Mouse (Mus musculus) embryonic fibroblast, embryonic 13.5 days (primary cell): Measurements from ENCODE around the gene Emd. TPM values are rescaled to one million over a fixed set of nuclear protein-coding genes. Genes with fewer than 3 reads are reported as not detected.
A peak's percentile ranks its signal among the peaks of the same experiment; 100 is the strongest.

ENCODE experiments used
- H3K27ac ChIP-seq: 2 replicates; pipeline ENCODE4 v1.5.1; 2012; ENCODE audit warnings: low read length, control low read depth, inconsistent platforms; ENCODE audit not compliant: insufficient read depth
- H3K4me1 ChIP-seq: 2 replicates; pipeline ENCODE4 v1.6.1; 2011; ENCODE audit warnings: low read length; ENCODE audit not compliant: control insufficient read depth, insufficient read depth
- H3K4me3 ChIP-seq: 2 replicates; pipeline ENCODE4 v1.5.1; 2011; ENCODE audit warnings: mild to moderate bottlenecking, control low read depth, low read length; ENCODE audit not compliant: insufficient read depth
- CTCF ChIP-seq: IDR thresholded peaks from 2 replicates; pipeline ENCODE4 v1.5.1; 2011; ENCODE audit warnings: mild to moderate bottlenecking, control low read depth, low read length, moderate library complexity, borderline replicate concordance; ENCODE audit not compliant: insufficient read depth
- POLR2A ChIP-seq: IDR thresholded peaks from 2 replicates; pipeline ENCODE4 v1.6.1; 2011; ENCODE audit warnings: low read depth, mild to moderate bottlenecking, control low read depth, low read length, moderate library complexity
- polyA plus RNA-seq: library from polyadenylated mRNA; stranded (reverse); fragments of >200 nt; gene quantifications from 2 replicates; pipeline ENCODE4 v1.2.4, GENCODE M21; 2011; ENCODE audit warnings: low read depth; ENCODE audit not compliant: missing spikeins, insufficient read length

Gene Emd
- polyA plus RNA-seq, 1 experiment, result 206 TPM

DNA sequence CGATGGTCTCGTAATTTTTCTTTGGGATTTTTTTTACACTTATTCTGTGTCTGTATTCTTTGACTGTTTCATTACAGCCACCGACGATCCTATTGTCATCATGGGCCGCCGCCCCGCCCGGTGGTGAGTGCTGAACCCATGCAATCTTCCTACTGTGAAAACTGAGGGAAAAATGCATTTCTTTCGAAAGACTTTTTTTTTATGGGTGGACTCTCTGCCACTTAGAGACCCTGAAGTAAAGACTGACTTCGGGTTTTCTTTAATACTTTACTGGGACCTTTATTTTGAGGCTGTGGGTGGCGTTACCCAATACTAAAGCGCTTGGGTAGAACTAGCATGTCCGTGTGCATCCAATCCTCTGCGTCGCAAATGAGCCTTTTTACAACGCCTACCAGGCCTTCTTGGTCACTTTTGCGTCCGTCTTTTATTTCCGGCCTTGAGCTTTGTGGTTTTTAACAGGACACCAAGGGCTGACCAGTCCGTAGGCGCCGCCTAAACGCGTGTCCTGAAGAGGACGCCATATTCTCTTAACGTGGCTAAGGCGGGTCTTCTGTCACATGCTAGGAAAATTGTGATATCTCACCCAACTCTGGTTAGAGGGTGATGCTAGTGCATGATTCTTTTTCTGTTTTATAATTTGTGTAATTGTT is 16.5 kb downstream of the Emd start:
- TF ChIP-seq POLR2A (no peak), CTCF (no peak)
- peak overlapping the region; percentile 66 for H3K4me3 ChIP-seq

DNA sequence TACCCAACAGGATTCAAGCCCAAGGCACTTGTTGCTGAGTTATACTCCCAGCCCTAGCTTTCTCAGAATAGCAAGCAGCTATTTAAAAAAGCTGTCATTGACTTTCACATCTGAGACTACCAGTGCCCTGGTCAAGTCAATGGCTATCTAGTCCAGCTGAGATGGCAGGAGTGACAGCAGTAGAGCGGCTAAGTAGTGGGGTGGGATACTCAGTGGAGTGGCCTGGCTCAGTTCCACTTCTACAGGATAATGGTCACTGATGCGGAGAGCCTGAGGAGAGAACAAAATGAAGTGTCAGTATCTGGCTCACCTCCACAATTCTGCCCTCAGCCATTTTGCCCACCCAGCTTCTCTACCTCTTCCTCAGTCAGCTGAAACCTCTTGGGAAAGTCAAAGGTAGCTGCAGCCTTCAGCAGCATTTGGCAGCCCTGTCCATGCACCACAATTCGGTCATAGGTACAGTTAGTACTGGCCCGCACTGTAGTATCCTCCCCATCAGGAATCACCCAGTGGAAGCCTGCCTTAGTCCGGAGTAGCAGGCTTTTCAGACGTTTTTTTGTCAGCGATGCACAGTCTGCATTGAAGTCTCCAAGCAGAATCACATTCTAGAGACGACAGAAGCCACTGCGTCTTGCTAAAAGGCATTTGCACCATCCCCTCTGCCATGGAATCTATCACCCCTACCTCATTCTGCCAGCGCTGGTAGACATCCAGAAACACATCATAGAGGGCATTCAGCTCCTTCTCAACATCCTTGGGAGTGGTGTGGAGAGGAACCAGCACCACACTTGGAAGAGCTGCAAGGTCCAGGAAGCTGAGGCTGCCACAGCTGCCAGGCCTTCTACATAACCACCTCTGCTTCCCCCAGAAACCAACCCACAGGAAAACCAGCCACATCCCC is 19.2 kb downstream of the Emd start:
- TF ChIP-seq CTCF, result no peak
- peak; percentile 53 for TF ChIP-seq POLR2A
- Histone ChIP-seq H3K27ac (no peak overlapping the region), H3K4me3 (no peak overlapping the region), H3K4me1 (0 out of 2 replicates have a peak, but pooled peaks cover 2% of the 10 kb centered on the region)

More for the DNA sequence above, 16.5 kb downstream of the Emd start:
- 0 out of 2 replicates have a peak, but pooled peaks cover 2% of the 10 kb centered on the region for H3K4me1 ChIP-seq
- peak overlapping the region; percentile 83 for H3K27ac ChIP-seq

DNA sequence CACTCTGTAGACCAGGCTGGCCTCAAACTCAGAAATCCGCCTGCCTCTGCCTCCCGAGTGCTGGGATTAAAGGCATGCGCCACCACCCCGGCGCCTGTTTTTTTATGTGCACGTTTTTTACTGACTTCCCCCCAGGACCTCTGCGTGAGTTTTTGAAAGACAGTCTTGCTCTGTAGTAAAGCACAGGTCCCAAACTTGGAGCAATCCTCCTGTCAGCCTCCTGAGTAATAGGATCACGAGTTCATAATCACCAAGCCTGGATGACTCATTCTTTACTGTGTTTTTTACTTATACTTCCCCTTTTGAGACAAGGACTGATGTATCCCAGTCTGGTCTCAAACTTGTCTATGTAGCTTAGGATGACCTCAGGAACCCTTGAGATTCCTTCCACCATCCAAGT is 23.4 kb downstream of the Emd start:
- Histone ChIP-seq H3K4me1 (0 out of 2 replicates have a peak, but pooled peaks cover 2% of the 10 kb centered on the region), H3K27ac (no peak overlapping the region), H3K4me3 (no peak overlapping the region)
- no peak for TF ChIP-seq POLR2A
- no peak for TF ChIP-seq CTCF

DNA sequence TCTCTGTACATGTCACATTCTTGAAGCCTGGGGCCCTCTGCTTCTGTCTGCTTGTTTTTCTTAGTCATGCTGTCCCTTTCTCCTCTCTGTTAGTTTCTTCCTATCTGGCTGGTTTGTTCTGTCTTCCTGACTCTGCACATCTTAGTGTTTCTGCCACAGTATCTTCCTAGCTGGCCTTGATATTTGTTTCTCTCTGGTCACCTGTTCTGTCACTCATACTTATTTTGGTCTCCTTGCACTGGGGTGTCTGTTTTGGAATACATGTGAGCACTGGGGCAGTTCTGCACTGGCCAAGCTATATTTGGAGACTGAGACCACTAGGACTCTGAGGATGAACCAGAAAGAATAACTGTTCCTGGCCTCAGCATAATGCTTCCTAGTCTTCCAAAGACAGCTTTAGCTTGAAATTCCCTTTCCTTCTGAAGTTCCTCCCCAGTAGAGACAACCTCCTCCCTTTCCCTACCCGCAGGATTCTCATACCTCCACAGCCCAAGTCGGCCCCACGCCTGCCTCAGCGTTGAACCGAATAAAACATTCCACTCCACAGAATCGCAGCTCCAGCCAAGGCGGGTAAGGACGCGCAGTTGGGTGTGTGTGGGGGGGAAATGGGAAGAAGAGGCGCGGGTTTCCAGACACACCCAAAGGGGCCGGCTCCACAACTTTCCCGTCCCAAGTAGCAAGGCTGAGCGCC is 26.7 kb downstream of the Emd start:
- Histone ChIP-seq H3K4me3 (peak overlapping the region; percentile 44), H3K27ac (peak overlapping the region; percentile 35), H3K4me1 (no peaks in the 10 kb centered on the region)
- TF ChIP-seq CTCF (no peak), POLR2A (peak; percentile 48)

DNA sequence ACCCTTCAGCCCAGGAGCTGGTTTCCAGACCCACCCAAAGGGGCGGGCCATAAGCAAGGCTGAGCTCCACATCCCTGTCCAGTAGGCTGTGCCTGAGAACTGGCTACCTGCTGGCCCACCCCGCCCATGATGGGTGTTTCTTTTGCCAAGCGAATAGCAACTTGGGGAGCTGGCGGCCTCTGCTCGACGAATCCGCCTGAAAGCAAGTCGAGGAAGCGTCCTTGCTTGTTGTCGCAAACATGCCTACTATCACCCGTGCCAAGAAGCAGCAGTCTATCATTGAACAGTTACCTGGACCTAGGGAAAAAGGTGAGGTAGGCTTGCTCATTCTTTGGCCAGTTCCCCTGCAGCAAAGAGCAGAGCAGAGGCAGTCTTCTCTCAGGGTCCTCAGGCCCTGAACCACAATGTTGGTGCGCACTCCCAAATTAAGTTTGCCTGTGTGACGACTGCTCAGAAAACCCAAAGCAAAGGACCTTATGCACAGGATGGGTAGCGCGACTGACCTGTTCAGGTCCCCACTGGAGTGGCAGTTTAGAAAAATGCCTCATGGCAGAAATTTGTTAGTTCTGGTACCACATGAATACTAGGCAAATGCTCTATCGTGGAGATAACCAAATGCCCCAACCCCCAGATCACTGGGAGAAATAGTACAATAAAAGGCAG is 27.4 kb downstream of the Emd start, which contains the start of the genes Taz and Dnase1l1:
Gene Taz (plus strand): TSS at position 181 of the 663 bp plus-strand sequence.
Gene Dnase1l1 (minus strand): TSS at position 606 of the 663 bp plus-strand sequence.
- H3K27ac ChIP-seq, result peak within 1 kb of the TSS; percentile 86
- TF ChIP-seq POLR2A (peak; percentile 65), CTCF (no peak)
- peak within 1 kb of the TSS; percentile 87 for H3K4me3 ChIP-seq
- H3K4me1 ChIP-seq, result no peaks in the 10 kb centered on the region

DNA sequence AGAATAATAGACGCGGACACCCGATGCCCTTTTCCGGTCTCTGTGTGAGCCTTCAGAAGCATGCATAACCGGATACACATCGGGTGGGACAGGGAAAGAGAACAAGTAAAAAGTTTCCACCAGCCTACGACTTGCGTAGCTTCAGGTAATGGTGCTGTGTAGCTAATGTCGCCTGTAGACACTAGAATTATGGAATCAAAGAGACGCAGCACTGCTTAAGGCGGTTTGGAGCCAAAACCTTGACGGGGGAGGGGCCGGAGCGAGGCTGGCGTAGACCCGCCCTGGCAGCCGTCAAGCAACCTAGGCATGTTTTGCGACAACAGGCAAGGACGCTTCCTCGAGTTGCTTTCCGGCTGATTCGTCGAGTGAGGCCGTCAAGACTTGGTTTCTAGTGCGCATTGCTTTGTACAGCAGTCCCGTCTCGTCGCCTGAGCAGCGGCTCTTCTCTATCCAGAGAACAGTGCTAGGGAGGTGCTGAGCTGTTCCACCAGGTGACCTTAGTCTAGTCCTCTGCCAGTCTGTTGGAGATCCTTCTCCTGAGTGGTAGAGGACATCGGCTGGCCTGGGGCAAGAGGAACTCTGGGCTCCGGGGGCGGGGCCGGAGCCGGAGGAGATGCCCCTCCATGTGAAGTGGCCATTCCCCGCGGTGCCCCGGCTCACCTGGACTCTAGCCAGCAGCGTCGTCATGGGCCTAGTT is 28.1 kb downstream of the Emd start:
- no peak for TF ChIP-seq CTCF
- peak; percentile 83 for TF ChIP-seq POLR2A
- H3K4me1 ChIP-seq, result no peaks in the 10 kb centered on the region
- peak overlapping the region; percentile 87 for H3K4me3 ChIP-seq
- peak overlapping the region; percentile 86 for H3K27ac ChIP-seq

DNA sequence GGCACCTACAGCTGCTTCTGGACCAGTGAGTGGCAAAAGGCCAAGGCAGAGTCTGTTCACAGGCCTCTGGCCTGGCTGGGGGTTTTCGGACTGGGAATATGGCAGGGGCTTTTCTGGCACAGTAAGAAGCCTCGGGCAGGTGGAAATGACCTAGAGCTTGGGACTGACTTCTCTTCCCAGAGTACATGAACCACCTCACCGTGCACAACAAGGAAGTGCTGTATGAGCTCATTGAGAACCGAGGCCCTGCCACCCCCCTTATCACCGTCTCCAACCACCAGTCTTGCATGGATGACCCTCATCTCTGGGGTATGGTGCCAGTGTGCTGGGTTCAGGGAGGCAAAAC is 28.6 kb downstream of the Emd start:
- peak overlapping the region; percentile 47; the same call in 1 of the 2 replicates for H3K27ac ChIP-seq
- TF ChIP-seq POLR2A, result no peak
- no peak for TF ChIP-seq CTCF
- peak overlapping the region; percentile 87 for H3K4me3 ChIP-seq
- H3K4me1 ChIP-seq, result no peaks in the 10 kb centered on the region

DNA sequence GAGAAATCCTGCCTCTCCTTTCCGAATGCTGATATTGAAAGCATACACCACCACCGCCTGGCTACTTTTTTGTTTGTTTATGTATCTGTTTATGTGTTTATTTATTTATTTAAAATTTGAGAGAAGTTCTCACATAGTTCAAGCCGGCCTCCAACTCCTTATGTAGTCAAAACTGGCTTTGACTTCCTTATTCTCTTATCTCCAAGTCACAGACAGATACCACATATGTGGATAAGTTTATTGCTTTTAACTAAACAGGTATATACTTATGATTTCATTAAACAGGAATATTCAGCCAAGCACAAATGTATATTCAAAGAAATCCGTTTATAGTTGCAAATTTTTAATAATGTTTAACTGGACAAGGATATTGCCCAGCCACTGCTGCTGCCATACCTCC is 38.9 kb downstream of the Emd start:
- Histone ChIP-seq H3K27ac (no peak overlapping the region), H3K4me1 (no peaks in the 10 kb centered on the region; the same call in 1 of the 2 replicates), H3K4me3 (no peak overlapping the region)
- TF ChIP-seq CTCF, result no peak
